Mouse (Mus musculus): Measurements from ENCODE around the gene Sec24a.
"Not testable (repeated sequence)": the region's sequence is repeated elsewhere in the genome, so short reads cannot be mapped to it uniquely, and the experiment has no call there.

Gene Sec24a

DNA sequence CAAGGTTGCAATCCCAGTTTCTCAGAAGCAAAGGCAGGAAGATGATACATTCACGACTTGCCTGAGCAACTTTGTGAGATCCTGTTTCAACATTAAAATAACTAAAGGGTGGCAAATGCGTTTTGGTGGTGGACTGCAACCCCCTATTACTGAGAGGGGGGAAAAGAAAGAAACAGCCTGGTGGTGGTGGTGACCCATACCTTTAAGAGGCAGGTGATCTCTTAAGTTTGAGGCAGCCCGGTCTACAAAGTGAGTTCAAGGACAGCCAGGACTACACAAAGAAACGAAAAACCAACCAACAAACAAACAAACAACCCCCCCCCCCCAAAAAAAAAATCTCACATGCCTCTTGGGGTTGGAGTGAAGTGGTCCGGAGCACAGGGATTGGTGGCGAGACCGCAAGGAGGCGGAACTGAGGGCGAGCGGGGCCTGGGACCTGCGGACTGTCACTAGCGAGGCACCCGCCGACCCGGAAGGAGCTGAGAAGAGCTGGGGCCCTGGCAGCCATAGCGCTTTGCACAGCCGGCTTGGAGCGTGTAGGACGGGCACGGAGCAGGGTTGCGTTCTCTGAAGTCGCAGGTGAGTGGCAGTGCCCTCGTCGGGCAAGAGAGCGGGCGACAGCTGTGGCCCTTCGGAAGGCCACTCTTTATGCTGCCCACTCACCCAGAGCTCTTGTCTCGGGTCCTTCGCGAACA is at the start of gene Sec24a, which contains the start of gene Sar1b:
Sec24a (minus strand) TSS at position 422 of the 695 bp plus-strand sequence.
Sar1b (plus strand) TSS at position 475 of the 695 bp plus-strand sequence.
- in situ Hi-C loops (cut with MboI) = no loop called here

GRCm38 (mm10) chr11:51812022-51812546 is 48.6 kb upstream of the Sec24a start:
- in situ Hi-C loops (cut with MboI) = no loop called here

DNA sequence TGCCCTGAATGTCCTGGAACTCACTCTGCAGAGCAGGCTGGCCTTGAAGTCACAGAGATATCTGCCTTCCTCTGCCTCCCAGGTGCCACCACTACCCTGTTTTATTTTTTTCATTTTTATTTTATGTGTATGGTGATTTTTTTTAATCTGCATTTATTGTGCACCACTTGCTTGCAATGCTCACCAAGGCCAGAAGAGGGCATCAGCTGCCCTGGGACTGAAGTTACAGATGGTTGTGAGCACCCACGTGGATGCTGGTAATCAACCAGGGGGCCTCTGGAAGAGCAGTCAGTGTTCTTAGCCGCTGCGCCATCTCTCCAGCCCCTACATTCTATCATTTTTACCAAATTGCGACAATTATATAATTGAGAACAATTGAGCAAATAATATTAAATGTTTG is 47.8 kb upstream of the Sec24a start:
- in situ Hi-C loops (cut with MboI) = no loop called here

DNA sequence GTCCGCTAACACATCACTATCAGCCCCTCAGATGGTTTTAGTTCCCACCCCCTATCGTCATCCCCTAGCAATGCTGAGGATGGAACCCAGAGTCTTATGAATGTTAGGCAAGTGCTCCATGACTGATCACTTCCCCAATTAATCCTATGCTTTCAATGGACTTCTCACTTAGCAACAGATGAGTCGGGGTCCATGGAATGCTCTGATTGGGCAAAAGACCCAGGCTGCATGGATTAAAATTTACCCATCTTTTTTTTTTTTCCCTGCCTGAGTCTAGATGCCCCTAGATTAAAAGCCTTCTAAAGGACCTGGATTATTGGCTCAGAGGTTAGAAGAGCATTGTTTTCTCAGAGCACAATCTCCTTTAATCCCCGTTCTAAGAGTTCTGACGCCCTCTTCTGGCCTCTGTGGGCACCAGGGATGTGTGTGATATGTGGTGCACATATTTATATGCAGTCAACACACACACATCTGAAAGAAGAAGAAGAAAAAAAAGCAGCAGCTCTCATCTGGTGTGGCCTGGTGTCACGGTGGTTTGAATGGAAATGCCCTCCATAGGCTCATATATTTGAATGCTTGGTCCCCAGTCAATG is 46.3 kb upstream of the Sec24a start:
- in situ Hi-C loops (cut with MboI) = no loop called here

DNA sequence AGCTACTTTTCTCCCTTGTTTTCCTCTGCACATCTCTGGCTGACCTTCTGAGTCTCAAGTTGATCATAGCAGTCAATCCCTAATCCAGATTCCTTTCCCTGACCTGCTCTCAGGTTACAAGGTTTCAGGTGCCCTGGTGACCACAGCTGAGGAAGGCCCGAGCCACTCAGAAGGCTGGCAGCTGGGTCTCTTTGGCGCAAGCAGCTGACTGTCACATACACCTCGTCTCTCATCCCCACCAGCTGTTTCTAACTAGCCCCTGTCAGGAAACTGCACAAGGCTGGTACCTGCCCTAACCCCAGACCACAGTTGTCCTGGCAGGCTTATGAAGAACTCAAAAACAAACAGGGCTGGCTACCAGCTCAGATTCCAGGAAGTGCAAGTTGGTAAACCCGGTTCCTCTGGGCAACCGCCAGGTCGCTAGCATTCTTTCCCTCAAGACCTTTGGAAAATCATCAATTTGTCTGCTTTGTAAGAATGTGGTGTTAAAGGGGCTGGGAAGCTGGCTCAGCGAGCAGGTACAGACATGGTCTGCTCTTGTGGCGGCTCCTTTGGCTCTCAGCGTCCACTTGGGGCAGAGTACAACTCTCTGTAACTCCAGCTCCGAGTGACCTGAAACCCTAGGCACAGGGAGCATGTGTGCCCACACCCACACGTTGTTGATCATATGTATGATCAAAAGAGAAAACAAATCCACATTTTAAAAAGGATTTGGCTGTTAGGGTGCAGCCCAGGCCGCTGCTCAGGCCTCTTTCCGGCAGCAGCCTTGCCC is 43.9 kb upstream of the Sec24a start:
- in situ Hi-C loops (cut with MboI) = no loop called here

- in situ Hi-C loops (cut with MboI) = no loop called here
Observed at GRCm38 (mm10) chr11:51805221-51805981, 42.0 kb upstream of the Sec24a start.

GRCm38 (mm10) chr11:51800634-51801325 is 37.3 kb upstream of the Sec24a start:
- in situ Hi-C loops (cut with MboI) = no loop called here

GRCm38 (mm10) chr11:51796272-51796671 is 32.8 kb upstream of the Sec24a start:
- in situ Hi-C loops (cut with MboI) = no loop called here

- in situ Hi-C loops (cut with MboI) = no loop called here
Observed at GRCm38 (mm10) chr11:51790662-51791061, 27.2 kb upstream of the Sec24a start.

- in situ Hi-C loops (cut with MboI) = not testable (repeated sequence)
Observed at GRCm38 (mm10) chr11:51789735-51790134, 26.3 kb upstream of the Sec24a start.

- in situ Hi-C loops (cut with MboI) = no loop called here
Observed at GRCm38 (mm10) chr11:51785926-51786325, 22.5 kb upstream of the Sec24a start.

GRCm38 (mm10) chr11:51782721-51783120 is 19.3 kb upstream of the Sec24a start:
- in situ Hi-C loops (cut with MboI) = no loop called here

DNA sequence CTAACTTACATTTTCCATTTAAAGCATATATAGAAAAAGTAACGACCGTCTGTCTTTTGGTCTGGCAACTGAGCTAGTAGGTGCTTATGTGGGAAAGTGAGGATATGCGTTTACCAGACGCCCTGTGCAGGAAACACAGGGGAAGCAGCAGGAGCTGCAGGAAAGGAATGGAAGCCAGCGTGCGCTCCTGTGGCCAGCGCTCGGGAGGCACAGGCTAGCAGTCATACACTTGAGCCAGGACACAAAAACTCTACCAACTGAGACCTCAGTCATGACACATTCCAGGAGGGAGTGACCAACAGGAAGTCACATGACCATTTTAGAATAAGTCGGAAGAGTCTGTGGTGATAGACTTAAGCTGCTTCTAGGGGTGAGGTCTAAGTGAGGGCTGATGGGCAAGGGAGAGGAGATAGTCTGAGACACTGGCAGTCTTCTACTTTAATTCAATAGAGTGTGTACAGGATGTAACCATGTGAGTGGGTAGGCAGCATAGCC is 17.4 kb upstream of the Sec24a start:
- in situ Hi-C loops (cut with MboI) = no loop called here

GRCm38 (mm10) chr11:51777478-51777877 is 14.0 kb upstream of the Sec24a start:
- in situ Hi-C loops (cut with MboI) = no loop called here

- in situ Hi-C loops (cut with MboI) = no loop called here
Observed at GRCm38 (mm10) chr11:51775507-51775906, 12.1 kb upstream of the Sec24a start.

DNA sequence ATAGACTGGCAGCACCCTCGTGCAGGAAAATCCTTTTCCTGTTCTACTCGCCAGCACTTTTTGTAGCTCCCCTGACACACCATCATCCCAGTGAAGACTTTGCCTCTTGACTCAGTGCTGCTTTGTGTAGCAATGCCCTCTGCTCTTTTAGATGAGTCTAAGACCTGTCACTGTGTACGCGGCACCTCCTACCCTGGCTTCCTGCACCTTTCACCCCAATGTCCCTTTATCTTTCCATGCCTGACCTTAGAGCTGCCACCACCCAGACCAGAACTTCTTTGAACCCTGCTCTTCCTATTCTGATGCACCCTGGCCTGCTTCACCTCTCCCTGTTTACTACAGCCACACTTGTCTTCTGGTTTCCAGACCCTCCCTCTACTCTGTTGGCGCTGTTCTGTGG is 4.9 kb upstream of the Sec24a start:
- in situ Hi-C loops (cut with MboI) = no loop called here

- in situ Hi-C loops (cut with MboI) = no loop called here
Observed at GRCm38 (mm10) chr11:51767579-51768220, 4.3 kb upstream of the Sec24a start.

- in situ Hi-C loops (cut with MboI) = no loop called here
Observed at GRCm38 (mm10) chr11:51764816-51765215, 1.4 kb upstream of the Sec24a start.

DNA sequence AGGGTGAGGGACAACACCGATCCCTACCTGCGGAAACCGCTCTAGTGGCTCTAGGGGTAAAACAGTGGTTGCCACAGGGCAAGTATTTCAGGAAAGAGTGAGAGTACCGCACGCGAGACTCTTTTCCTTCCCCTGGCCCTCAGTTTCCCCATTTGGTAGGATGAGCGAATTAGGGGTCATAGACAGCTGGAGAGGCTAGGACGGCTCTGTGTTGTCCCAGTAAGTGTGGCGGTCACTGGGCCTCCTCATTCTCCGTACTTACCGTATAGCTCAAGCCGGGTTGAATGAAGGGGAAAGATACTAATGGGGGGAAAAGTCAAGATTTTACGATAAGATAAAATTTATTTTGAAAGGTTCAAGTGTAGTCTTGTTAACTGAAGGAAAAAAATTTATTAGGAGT is 521 bp upstream of the Sec24a start:
- in situ Hi-C loops (cut with MboI) = no loop called here

DNA sequence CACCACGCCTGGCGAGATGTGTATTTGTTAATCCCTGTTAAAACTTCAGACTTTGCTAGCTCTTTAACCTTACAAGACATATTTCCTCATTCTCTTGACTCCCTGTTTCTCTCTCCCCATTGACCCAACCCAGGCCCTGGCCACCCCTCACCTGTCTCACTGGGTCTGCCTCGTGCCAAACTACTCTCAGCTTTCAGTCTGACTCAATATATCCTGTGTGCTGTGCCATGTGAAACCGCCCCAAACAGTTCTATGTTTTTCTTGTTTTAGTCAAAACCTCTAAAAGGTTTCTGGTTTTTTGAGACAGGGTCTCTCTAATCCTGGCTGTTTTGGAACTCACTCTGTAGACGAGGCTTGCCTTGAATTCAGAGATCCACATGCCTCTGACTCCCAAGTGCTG is 2.2 kb downstream of the Sec24a start:
- in situ Hi-C loops (cut with MboI) = no loop called here
